Mouse (Mus musculus) layer of hippocampus, adult 18-20 months (tissue): ENCODE measurements at regions not wholly inside any gene's neighbourhood (a gene's known extent, or its start where the extent isn't known, plus 50 kb on each side); places are given as distances from the start of the nearest gene placed in this dataset.

ENCODE experiments used
- DNase-seq, 2 experiments: peaks; one replicate each; pipeline ENCODE4 v3.0.0; 2022; ENCODE audit warnings: low spot score in 2 of 2

DNA sequence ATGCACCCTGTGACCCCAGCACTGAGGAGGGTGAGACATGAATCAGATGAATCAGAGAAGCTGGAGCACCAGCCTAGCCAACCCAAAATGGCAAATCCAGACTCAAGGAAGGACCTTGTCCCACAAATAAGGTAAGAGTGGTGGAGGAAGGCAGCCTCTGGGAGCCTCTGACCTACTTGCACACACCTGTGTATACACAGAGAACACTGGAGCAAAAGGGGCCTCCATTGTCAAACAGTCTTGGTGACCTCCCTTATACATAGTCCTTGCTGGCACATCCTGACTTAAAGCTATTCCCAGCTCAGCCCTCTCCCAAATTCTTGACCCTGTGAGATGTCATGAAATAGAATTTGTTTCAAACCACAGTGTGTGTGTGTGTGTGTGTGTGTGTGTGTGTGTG lies 57.1 kb downstream of the Inhbb start:
- no peak for DNase-seq

DNA sequence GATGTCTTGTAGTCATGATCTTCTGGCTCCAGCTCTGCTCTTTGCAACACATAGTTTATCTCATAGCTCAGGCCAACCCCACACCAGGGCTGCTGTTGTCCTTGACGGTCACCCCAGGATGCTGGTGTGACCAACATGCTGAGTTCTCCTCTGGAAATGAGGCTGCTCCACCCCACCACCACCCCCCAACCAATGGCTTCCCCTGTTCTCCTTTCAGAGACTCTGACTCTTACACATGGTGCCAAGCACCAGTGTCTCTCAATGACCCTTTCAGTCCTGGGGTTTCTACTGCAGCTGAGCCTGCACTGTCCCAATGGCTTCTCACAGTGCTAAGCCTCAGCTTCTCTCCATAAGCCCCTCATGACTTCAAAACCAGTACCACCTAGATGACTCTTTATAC lies 64.0 kb downstream of the Inhbb start:
- DNase-seq = no peak

DNA sequence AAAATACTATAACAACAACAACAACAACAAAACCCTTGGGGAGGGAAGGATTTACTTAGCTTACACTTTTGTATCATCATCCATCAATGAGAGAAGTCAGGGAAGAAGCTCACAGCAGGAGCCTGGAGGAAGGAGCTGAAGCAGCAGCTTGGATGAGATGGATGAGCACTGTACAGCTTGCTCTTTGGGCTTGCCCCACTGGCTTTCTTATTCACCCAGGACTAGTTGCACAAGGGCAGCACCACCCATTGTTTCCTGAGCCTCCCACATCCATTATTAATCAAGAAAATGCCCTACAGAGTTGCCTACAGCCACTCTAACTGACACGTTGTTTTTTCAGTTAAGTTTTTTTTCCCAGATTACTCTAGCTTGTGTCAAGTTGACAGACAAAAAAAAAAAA lies 65.1 kb downstream of the Inhbb start:
- DNase-seq = no peak

DNA sequence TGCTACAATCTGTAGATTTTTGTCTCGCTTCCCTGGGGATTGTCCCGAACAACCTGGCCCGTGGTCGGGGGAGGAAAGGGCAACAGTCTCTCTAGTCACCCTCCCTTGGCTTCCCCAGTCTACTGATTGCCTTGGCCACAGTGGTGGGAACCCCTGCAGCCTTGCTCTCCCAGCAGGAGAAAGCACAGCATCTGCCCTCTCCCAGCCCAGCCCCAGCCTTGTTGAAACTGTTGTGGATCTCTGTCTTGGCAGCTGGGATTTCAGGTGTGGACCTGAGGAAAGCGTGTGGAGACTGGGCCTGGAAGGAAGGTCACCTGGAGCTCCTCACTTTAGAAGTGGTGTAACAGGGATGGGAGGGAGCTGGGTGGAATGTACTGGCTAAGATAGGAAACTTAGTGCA lies 66.6 kb downstream of the Inhbb start:
- DNase-seq = no peak

DNA sequence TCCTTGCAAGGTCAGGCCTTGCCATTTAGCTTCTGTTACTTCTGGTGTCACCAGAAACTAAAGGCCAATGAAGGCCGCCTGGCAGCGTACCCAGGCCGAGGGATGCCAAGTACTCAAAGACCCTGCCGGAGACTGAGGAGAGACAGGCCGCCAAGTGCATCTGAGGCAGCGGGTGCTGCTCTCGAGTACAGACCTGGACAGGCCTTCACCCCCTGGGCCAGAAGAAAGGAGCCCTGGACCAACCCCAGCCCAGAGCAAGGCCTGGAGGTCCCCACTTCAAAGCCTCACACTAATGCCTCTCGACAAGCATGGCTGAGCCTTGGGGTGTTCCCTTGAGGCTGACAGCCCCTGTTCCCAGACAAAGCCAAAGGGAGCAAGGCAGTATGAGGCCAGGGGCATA lies 70.5 kb downstream of the Inhbb start:
- DNase-seq = no peak

DNA sequence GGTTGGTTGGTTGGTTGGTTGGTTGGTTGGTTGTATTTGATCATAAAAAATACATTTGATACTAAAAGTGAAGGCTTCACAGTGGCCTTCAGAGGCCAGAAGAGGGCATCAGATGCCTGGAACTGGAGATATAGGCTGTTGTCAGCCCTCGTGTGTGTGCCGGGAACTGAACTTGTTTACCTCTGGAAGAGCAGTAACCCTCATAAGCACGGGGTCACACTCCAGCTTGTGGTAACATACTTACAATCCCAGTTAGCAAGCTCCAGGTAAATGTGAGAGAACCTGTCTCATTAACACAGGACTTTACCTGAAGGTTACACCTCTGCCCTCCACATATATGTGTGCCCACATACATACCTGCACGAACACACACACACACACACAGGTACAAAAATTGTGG lies 71.2 kb downstream of the Inhbb start:
- DNase-seq = no peak

DNA sequence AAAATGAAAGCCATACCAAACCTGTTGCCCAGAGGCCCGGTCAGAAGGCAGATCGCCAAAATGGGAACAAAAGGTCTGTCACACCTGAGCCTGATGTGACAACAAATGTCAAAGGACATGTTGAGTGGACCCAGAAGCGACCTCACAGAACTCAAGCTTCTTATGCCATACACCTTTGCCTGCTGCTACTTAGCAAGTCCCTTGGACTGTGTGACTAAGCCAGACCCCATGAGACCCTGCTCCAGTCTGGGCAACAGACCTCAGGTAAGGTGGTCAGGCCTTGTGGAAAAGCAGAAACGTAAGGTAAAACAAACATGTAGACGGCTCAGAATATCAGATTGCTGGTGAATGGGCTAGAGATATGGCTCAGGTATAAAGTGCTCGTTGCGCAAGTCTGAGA lies 71.8 kb downstream of the Inhbb start:
- DNase-seq = no peak

DNA sequence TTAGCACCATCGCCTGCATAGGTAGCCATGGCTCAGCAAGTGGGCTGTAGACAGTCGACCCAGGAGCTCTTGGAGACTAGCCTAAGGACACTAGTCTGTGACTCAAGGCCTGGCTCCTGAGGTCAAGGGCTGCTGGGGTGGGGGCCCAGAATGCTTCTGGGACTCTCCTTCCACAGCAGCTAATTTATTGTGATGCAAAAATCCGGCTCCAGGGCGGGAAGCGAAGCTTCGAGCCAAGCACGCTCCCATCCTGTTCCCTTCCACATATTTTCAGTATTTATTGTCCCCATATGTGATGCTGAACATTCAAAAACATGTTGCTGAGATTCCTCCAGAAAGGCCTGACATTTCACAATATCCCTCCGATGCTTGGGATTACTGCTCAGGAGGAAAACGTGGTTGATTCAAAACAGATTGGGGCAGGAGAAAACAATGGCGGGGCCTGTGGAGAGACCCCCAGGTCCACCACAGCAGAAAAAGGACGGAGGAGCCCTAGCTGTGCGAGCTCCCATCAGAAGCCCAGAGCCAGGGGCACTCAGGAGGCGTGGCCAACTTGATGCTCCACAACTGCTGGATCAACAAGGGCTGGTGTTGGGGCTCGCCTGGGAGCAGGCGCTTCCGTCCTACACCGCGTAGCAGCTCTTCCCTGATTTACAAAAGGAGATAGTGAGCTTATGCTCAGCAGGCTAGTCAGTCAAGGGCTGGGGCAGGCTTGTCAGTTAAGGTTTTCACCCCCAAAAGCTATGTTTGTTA lies 73.4 kb downstream of the Inhbb start:
- peak in 1 of 2 experiments; percentile 31 for DNase-seq

DNA sequence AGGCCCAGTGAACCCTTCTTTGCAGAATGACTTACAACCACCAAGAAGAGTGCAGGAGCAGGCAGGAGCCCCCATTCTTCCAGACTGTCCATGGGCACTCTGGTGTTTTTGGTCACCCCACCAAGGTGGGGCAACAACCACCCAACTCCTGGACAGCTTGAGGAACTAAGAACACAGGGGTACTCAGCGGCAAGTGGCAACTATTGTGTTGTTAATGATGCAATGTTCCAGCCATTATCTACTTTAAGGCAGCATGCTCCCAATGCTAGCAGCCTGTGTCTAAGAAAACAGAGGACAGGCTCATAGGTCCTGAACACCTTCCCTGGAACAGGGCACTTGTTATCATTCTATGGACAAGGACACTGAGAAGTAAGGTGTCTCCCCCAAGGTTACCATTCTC lies 74.3 kb downstream of the Inhbb start:
- no peak for DNase-seq

DNA sequence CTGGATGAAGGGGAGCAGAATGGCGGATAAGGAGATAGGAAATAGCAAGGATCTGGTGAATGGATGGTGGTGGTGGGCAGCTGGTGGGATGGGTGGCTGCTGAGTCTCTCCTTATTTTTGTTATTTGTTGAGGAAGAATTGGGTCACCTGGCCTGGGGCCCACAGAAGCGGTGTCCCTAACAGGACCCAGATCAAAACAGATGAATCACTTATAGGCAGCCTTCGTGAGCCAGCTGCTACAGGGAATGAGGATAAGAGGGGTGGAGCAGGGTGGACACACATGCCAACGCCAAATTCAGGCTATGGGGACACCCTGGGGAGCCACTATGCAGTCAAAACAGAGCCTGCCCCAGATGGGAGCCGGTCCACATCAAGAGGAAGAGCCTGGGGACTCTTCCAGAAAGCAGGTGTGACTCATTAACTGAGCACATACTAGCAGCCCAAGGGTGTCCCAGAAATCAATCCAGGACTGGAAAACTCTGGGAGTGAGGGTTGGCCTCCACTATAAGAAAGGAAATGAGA lies 75.4 kb downstream of the Inhbb start:
- DNase-seq = no peak

DNA sequence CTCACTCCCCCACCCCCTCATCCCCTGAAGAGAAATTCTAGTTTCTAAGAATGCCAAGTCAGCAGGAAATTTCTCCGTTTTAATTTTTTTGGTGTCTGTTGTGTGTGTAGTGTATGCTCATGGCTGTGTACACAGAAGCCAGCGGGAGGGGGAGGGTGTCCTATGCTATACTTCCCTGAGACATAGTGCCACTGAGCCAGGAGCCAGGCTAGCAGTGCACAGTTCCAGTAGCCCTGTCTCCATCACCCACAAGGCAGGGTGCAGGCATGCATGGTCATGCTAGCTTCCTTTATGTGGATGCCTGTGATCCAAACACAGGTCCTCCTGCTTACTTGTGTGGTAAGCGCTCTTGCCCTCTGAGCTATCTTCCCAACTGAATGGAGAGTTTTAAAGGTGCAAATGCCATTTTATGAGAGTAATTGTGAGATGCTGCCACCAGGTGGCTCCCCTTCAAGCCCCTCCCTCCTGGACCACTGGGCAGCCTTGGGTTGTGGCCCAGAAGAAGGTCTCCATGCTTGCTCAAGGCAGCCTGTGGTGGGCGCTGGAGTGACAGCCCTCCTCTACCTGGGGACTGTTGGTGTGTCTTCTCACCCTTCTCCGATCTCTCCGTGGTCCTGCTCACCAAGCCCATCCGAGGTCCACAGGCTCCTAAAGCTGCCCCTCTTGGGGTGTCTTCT lies 76.8 kb downstream of the Inhbb start:
- DNase-seq = no peak

DNA sequence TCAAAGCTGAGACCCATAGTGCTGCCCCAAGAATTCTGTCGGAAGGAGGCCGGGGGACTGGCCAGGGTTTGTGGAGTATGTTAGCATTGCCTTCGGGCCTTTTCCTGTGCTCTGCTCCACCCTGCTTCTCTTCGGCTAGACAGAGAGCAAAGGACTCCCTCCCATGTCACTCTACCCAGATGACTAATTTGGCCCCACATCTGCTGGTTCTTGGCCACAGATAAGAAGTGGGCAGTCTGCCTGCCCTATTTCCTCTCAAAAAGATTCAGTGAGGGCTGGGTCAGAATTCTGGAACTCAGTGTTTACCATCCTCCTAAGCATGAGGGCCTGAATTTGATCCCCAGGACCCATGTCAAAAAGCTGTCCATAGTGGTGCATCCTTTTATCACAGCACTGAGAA lies 78.0 kb downstream of the Inhbb start:
- no peak for DNase-seq

DNA sequence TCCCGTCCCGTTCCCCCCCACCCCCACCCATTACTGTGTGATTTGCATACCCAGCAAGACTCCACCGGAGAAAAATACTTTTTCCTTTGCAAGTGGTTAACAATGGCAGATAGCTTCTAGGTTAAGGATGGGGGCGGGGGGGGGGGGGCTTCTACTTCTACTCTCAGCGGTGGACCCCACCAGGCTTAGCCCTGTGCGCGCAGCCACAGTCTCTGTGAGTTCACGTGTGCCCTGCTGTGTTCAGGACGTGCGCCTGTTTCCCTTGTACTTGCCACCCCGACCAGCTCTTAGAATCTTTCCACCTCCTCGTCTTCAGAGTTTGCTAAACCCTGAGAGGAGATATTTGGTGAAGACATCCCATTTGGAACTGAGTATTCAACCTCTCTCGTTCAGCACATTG lies 86.9 kb downstream of the Inhbb start:
- no peak for DNase-seq

DNA sequence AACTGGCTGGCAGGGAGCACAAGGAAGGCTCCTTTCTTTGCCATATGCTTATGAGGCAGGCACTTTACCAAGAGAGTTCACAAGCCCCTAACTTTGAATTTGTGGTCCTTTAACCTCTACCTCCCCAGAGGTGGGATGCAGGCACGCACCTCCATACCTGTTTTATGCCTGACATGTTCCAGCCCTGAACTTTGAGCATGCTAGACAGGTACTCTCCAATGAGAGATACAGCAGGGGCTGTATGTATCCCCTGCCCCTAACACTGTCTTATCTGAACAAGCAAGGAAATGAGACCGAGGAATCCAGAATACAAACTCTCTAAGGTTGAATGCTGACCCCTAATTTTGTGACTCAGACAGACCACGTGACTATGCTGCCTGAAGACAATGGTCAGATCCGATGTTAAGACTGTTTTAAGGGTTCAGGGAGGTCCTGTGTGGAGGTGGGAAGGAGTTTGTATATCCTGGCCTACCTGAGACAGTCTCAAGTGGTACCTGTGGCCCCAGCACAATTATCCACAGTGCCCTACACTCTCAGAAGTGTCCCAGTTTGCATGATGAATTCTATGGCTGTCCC lies 91.2 kb downstream of the Inhbb start:
- no peak for DNase-seq

DNA sequence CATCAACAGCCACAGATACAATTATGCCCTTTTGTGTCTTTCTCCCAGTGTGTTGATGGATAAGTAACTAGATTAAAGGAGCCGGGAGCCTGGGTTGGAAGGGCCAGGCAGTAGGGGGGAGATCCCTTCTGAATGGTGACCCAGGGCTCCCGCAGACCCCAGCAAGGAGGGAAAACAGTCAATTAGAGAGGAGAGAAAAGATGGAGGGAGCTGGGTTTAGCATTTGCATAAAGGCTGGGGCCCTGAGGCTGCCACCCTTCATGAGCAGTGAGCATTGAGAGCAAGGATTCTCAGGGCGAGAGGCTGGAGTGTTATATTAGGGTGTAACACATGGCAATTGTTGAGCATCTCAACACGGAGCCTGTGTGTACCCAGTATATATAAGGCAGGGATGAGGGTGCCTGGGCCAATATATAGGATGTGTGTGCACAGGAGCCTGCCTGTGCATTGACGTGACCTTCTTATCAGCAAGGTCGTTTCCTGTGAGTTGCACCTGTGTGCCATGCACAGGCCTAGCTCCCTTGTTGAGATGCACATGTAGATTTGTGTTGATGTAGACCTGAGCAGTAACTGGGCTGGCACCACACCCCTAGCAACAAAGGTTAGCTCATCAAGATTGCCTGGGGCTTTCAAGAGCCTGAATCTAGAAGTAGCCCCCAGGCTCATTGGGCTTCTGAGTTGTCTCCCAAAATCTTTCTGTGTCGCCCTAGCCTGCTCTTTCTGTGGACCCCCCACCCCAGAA lies 92.2 kb downstream of the Inhbb start:
- DNase-seq = no peak

DNA sequence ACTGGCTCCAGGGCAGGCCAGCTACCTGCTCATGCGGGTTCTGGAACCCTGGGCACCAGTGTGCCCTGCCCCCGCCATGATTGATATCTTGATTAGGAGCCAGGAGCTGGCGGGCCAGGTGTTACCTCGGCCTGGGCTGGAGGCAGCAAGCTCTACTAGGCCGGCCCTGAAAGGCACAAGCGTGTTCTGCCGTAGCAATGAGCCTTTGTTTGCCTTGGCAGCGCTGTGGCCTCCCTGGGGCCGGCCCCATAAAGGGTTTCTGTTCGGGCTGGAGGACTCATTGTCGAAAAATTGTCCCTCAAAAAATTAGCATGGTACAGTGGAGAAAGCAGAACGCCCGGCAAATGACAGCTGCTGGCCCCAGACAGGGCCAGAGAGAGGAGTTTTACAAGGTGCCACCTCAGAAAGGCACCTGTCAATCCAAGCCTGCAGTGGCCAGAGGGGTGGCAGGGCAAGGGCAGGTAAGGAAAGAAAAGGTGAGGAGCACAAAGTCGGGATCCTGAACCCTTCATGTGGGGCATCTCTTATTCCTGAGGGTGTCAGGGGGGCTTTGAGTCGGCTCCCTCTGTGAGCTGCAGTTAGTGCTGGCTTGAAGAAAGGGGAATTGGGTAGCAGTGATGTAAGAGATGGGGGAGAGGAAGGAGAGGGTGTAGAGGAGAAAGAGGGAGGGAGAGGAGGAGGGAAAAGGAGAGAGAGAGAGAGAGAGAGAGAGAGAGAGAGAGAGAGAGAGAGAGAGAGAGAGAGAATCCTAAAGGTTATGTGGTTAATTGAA lies 92.9 kb downstream of the Inhbb start:
- peak; percentile 24 to 59 for DNase-seq

DNA sequence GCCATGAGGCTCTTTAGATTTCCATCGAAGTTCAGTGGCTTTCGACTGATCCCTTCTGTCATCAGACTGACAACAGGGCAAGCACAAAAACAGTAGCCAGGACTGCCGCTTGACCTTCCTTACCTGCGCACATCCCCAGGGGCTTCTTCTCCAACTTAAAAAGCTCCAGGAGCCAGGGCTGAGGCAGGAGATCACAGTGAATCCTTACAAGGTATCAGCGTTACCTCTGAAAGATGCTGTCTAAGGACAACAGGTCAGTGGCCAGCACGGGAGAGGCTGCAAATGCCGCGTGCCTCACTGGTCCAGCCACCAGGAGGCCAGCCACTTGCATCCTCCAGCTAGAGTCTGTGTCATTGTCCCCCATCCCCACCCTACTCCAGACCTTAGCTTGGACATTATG lies 97.5 kb downstream of the Inhbb start:
- no peak for DNase-seq

DNA sequence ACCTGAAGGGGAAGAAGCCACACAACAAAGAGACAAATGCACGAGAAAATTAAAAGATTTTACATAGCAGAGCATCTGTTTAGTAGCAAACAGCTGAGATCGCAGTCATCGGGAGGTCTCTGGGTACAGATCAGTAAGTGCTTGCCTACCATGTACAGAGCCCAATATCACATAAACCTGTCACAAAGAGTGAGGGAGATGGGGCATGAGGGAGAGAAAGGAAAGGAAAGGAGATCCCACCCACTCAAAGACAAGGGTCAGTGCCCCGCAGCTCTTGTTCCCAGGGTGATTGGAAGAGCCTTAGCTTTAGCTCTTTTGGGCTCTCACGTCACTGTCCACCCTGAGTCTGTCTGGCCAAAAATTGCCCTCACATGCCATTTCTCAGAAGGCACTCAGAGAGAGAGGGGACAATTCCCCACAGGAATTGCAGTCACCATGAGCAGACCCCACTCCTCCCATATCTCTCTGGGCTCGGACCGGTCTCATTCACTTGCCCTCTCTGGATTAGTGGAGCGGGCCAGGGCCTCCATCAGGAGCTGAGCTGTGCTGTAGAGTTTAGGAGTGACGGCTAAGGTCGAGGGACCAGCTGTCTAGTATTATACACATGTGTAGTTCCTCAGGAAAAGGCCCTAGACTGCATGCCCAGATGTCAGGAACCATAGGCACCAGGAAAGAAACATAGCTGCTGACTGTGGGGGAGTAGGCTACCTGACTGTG lies 99.6 kb downstream of the Inhbb start:
- DNase-seq = no peak

DNA sequence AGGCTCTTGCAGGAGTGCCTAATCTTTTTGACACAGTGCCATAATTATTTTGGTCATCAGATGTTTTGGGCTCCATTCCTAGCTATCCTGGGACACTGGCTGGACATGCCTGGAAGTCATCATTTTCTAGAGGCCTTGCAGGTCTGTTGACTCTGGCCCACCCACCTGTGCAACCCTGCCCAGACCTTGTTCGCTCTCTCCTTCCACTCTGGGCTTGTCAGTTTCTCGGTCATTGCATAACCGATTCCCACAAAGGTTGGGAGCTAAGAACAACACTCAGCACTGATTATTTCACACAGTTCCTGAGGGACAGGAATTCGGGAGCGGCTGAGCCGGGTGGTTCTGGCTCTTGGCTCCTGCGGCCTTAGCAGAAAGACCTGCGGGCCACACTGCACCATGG lies 100.2 kb downstream of the Inhbb start:
- DNase-seq = no peak

DNA sequence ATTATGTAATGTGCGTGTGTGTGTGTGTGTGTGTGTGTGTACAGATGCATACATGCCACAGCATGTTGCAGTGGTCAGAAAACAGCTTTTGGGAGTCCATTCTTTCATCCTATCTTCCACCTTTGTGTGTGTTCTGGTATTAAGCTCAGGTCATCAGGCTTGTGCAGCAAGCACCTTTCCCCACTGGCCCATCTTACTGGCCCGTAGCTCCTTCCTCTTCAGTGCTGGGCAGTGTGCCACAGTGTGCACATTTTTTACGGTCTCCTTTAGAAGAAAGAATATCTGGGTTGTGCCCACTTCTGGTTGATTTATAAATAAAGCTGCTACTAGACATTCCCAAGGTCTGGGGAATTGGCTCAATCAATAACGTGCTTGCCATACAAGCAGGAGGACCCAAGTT lies 105.0 kb downstream of the Inhbb start:
- DNase-seq = no peak
